Mouse (Mus musculus) kidney, postnatal 0 days (tissue): ENCODE data around the gene Hsd11b2. TPM values are rescaled to one million over a fixed set of nuclear protein-coding genes. Genes with fewer than 3 reads are reported as not detected.

ENCODE experiments used
- ATAC-seq: fragments of 200-750 bp; cut with Nextera tagmentation; replicated peaks from 2 replicates; pipeline ENCODE4 v1.8.0; 2017; ENCODE audit warnings: low read depth, moderate number of reproducible peaks, moderate TSS enrichment, moderate library complexity; ENCODE audit not compliant: low FRiP score
- DNase-seq: peaks from one replicate; pipeline ENCODE4 v3.0.0-alpha.2; 2016; ENCODE audit warnings: low spot score
- H3K27ac ChIP-seq: fragments of 300-500 bp; sonication (generic); 2 replicates; pipeline ENCODE4 v1.5.1; 2014; ENCODE audit warnings: mild to moderate bottlenecking
- H3K27me3 ChIP-seq: fragments of 300-500 bp; sonication (generic); 2 replicates; pipeline ENCODE4 v1.6.1; 2014; ENCODE audit warnings: low read length, mixed read lengths; ENCODE audit not compliant: insufficient read depth
- H3K36me3 ChIP-seq: fragments of 300-500 bp; sonication (generic); 2 replicates; pipeline ENCODE4 v1.6.1; 2014; ENCODE audit warnings: low read length, mixed read lengths; ENCODE audit not compliant: insufficient read depth
- H3K4me1 ChIP-seq: fragments of 300-500 bp; sonication (generic); replicated peaks from 2 replicates; pipeline ENCODE4 v1.6.1; 2014; ENCODE audit warnings: antibody characterized with exemption, low read length, mixed read lengths; ENCODE audit not compliant: insufficient read depth
- H3K4me2 ChIP-seq: fragments of 300-500 bp; sonication (generic); 2 replicates; pipeline ENCODE4 v1.6.1; 2014; ENCODE audit warnings: mild to moderate bottlenecking, low read length, moderate library complexity, mixed read lengths
- H3K4me3 ChIP-seq: fragments of 300-500 bp; sonication (generic); replicated peaks from 2 replicates; pipeline ENCODE4 v1.5.1; 2014; ENCODE audit warnings: low read depth, low read length
- H3K9ac ChIP-seq: fragments of 300-500 bp; sonication (generic); 2 replicates; pipeline ENCODE4 v1.6.1; 2014; ENCODE audit warnings: low read depth, low read length
- H3K9me3 ChIP-seq: fragments of 300-500 bp; sonication (generic); replicated peaks from 2 replicates; pipeline ENCODE4 v1.6.1; 2016; ENCODE audit warnings: low read length, inconsistent platforms, mixed read lengths
- CTCF ChIP-seq: IDR thresholded peaks from 2 replicates; pipeline ENCODE4 v1.5.1; 2016; ENCODE audit warnings: antibody characterized with exemption, low read depth, mild to moderate bottlenecking, moderate library complexity
- WGBS: fragments of 180-500 bp; shearing (Covaris S2); extraction: QIAGEN DNeasy Blood & Tissue Kit; methylation state at CpG from one replicate; pipeline ENCODE4 v1.1.7; 2014; 5-methylcytosine and 5-hydroxymethylcytosine counted together
- polyA plus RNA-seq: library from polyadenylated mRNA; unstranded; fragments of >200 nt; fragmentation: Nextera tagmentation; extraction: Ambion mirVana; gene quantifications from 2 replicates; pipeline ENCODE4 v1.2.1, GENCODE M21; 2015

Gene Hsd11b2
- polyA plus RNA-seq, 1 experiment from 2014 or later = 42.4 TPM

- H3K27ac ChIP-seq = no peak overlapping the region
- H3K9ac ChIP-seq = no peak overlapping the region
- no peaks in the 10 kb centered on the region for H3K9me3 ChIP-seq
- WGBS = 75% methylated on average over 6 of the region's 6 CpGs
- no peaks in the 10 kb centered on the region for H3K27me3 ChIP-seq
- no peak for ATAC-seq
- DNase-seq = no peak
- no peak overlapping the region for H3K4me3 ChIP-seq
- TF ChIP-seq CTCF = no peak
- no peaks in the 10 kb centered on the region for H3K36me3 ChIP-seq
- H3K4me2 ChIP-seq = no peak overlapping the region
- H3K4me1 ChIP-seq = 0 out of 2 replicates have a peak, but pooled peaks cover 6% of the 10 kb centered on the region
These were observed 11.6 kb upstream of the Hsd11b2 start for GRCm38 (mm10) chr8:105506977-105507376.

DNA sequence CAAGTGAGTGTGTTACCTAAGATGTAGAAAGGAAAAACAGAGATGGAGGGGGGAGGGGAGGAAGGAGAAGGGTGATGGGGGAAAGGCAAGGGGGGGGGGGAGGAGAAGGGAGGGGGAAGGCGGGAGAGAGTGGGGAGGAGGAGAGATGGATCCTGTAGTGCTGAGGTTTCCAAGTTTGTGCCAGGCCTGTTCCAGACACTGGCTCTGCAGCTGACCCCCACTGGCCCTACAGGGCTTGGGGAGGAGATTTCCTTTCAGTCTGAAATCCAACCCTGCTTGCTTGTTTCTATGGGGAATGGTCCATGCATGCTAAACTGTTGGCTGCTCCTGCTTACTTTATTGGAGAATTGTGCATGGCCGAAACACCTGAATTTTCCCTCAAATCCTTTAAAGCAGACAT, 9.8 kb upstream of the Hsd11b2 start:
- Histone ChIP-seq H3K4me3 (no peak overlapping the region), H3K4me1 (0 out of 2 replicates have a peak, but pooled peaks cover 6% of the 10 kb centered on the region), H3K36me3 (no peaks in the 10 kb centered on the region), H3K9ac (no peak overlapping the region), H3K27me3 (no peaks in the 10 kb centered on the region), H3K9me3 (no peaks in the 10 kb centered on the region), H3K27ac (peak overlapping the region; percentile 36; the same call in 1 of the 2 replicates), H3K4me2 (peak overlapping the region; percentile 23; the same call in 1 of the 2 replicates)
- no peak for TF ChIP-seq CTCF
- DNase-seq (peak; percentile 88), ATAC-seq (peak; percentile 63)
- WGBS = 36% methylated on average over 2 of the region's 2 CpGs

- H3K9ac ChIP-seq = no peak overlapping the region
- no peak for DNase-seq
- H3K27me3 ChIP-seq = no peaks in the 10 kb centered on the region
- H3K27ac ChIP-seq = 0 out of 2 replicates have a peak overlapping the region, but pooled peaks have one; percentile 34
- 0 out of 2 replicates have a peak, but pooled peaks cover 1% of the 10 kb centered on the region for H3K4me1 ChIP-seq
- H3K4me2 ChIP-seq = peak overlapping the region; percentile 4; the same call in 1 of the 2 replicates
- H3K36me3 ChIP-seq = no peaks in the 10 kb centered on the region
- ATAC-seq = no peak
- 28% methylated on average over 12 of the region's 12 CpGs for WGBS
- no peaks in the 10 kb centered on the region for H3K9me3 ChIP-seq
- no peak overlapping the region for H3K4me3 ChIP-seq
- TF ChIP-seq CTCF = no peak
These were observed 8.4 kb upstream of the Hsd11b2 start for GRCm38 (mm10) chr8:105509997-105510735.

- H3K4me3 ChIP-seq = no peak overlapping the region
- H3K27ac ChIP-seq = no peak overlapping the region
- no peak for TF ChIP-seq CTCF
- H3K4me1 ChIP-seq = peaks cover 23% of the 10 kb centered on the region; the same call in 1 of the 2 replicates
- no peaks in the 10 kb centered on the region for H3K36me3 ChIP-seq
- H3K27me3 ChIP-seq = no peaks in the 10 kb centered on the region
- no peak overlapping the region for H3K4me2 ChIP-seq
- WGBS = 90% methylated on average over 6 of the region's 6 CpGs
- no peak overlapping the region for H3K9ac ChIP-seq
- no peak for ATAC-seq
- DNase-seq = no peak
- no peaks in the 10 kb centered on the region for H3K9me3 ChIP-seq
These were observed 4.4 kb upstream of the Hsd11b2 start for GRCm38 (mm10) chr8:105514194-105514593.

- H3K4me2 ChIP-seq = no peak overlapping the region
- 73% methylated on average over 5 of the region's 5 CpGs for WGBS
- no peak for DNase-seq
These were observed 3.9 kb upstream of the Hsd11b2 start for GRCm38 (mm10) chr8:105514656-105515055.

GRCm38 (mm10) chr8:105516018-105516645, 2.4 kb upstream of the Hsd11b2 start:
- 11% methylated on average over 12 of the region's 12 CpGs for WGBS

More at GRCm38 (mm10) chr8:105514656-105515055, 3.9 kb upstream of the Hsd11b2 start:
- no peak for TF ChIP-seq CTCF
- no peak for ATAC-seq
- Histone ChIP-seq H3K27ac (no peak overlapping the region), H3K9me3 (no peaks in the 10 kb centered on the region), H3K4me1 (peaks cover 28% of the 10 kb centered on the region; the same call in 1 of the 2 replicates), H3K27me3 (no peaks in the 10 kb centered on the region), H3K36me3 (no peaks in the 10 kb centered on the region), H3K4me3 (no peak overlapping the region), H3K9ac (no peak overlapping the region)

More at GRCm38 (mm10) chr8:105516018-105516645, 2.4 kb upstream of the Hsd11b2 start:
- no peak overlapping the region for H3K9ac ChIP-seq
- H3K4me2 ChIP-seq = 0 out of 2 replicates have a peak overlapping the region, but pooled peaks have one; percentile 30
- no peak overlapping the region for H3K4me3 ChIP-seq
- no peaks in the 10 kb centered on the region for H3K9me3 ChIP-seq
- peak; percentile 92 for DNase-seq
- H3K27ac ChIP-seq = no peak overlapping the region
- H3K27me3 ChIP-seq = no peaks in the 10 kb centered on the region
- H3K36me3 ChIP-seq = no peaks in the 10 kb centered on the region
- peak; percentile 92 for TF ChIP-seq CTCF
- peaks cover 32% of the 10 kb centered on the region; the same call in 1 of the 2 replicates for H3K4me1 ChIP-seq
- peak; percentile 46 for ATAC-seq
